Mouse (Mus musculus) lung, postnatal 0 days (tissue): ENCODE measurements at regions not wholly inside any gene's neighbourhood (a gene's known extent, or its start where the extent isn't known, plus 50 kb on each side); places are given as distances from the start of the nearest gene placed in this dataset.
A peak's percentile ranks its signal among the peaks of the same experiment; 100 is the strongest.

Experiments
- ATAC-seq: fragments of 200-750 bp; cut with Nextera tagmentation; 2 replicates; pipeline ENCODE4 v1.8.0; 2017; ENCODE audit warnings: moderate library complexity
- DNase-seq: peaks from one replicate; pipeline ENCODE4 v3.0.0-alpha.2; 2016; ENCODE audit warnings: low spot score
- H3K27ac ChIP-seq: fragments of 300-500 bp; sonication (generic); 2 replicates; pipeline ENCODE4 v1.5.1; 2014; ENCODE audit warnings: antibody characterized with exemption, mild to moderate bottlenecking, low read length, mixed read lengths
- H3K27me3 ChIP-seq: fragments of 300-500 bp; sonication (generic); replicated peaks from 2 replicates; pipeline ENCODE4 v1.6.1; 2014; ENCODE audit warnings: low read length, mixed read lengths; ENCODE audit not compliant: insufficient read depth
- H3K36me3 ChIP-seq: fragments of 300-500 bp; sonication (generic); 2 replicates; pipeline ENCODE4 v1.6.1; 2014; ENCODE audit warnings: low read length, mixed read lengths; ENCODE audit not compliant: insufficient read depth
- H3K4me1 ChIP-seq: fragments of 300-500 bp; sonication (generic); 2 replicates; pipeline ENCODE4 v1.6.1; 2014; ENCODE audit warnings: antibody characterized with exemption, low read depth, low read length, mixed read lengths; ENCODE audit not compliant: insufficient read depth
- H3K4me2 ChIP-seq: fragments of 300-500 bp; sonication (generic); replicated peaks from 2 replicates; pipeline ENCODE4 v1.6.1; 2014; ENCODE audit warnings: low read depth, mild to moderate bottlenecking, low read length, moderate library complexity, mixed read lengths
- H3K4me3 ChIP-seq: fragments of 300-500 bp; sonication (generic); 2 replicates; pipeline ENCODE4 v1.5.1; 2014; ENCODE audit warnings: low read depth, low read length
- H3K9ac ChIP-seq: fragments of 300-500 bp; sonication (generic); replicated peaks from 2 replicates; pipeline ENCODE4 v1.6.1; 2014; ENCODE audit warnings: low read depth, mild to moderate bottlenecking
- H3K9me3 ChIP-seq: fragments of 300-500 bp; sonication (generic); 2 replicates; pipeline ENCODE4 v1.6.1; 2016; ENCODE audit warnings: low read length, mixed read lengths
- CTCF ChIP-seq: IDR thresholded peaks from 2 replicates; pipeline ENCODE4 v1.5.1; 2016; ENCODE audit warnings: antibody characterized with exemption, mild to moderate bottlenecking
- EP300 ChIP-seq: IDR thresholded peaks from 2 replicates; pipeline ENCODE4 v1.6.1; 2016; ENCODE audit warnings: antibody characterized with exemption, mild to moderate bottlenecking, control low read depth
- WGBS: fragments of 180-500 bp; shearing (Covaris S2); extraction: QIAGEN DNeasy Blood & Tissue Kit; methylation state at CpG from one replicate; pipeline ENCODE4 v1.1.7; 2014; 5-methylcytosine and 5-hydroxymethylcytosine counted together

DNA sequence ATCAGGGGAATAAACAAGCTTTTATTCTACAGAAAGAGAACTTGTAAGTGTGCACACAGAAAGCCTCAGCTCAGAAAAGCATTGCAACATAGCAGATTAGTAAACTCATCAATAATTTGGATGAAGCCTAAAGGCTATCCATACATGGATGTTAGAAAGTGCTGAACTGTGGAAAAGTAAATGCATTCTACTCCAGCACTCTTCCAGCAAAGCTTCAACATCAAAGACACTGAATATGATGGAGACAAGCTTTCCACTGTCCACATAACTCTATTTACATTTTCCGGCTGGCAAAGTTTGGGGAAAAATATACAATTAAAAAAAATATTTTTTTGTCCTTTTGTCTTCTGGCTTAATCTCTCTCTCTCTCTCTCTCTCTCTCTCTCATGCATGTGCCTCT is 69.7 kb downstream of the Slitrk6 start:
- no peaks in the 10 kb centered on the region for H3K36me3 ChIP-seq
- no peaks in the 10 kb centered on the region for H3K9me3 ChIP-seq
- WGBS: 58% methylated on average over 1 of the region's 1 CpGs
- ATAC-seq (no peak), DNase-seq (no peak)
- TF ChIP-seq CTCF (no peak), EP300 (no peak)
- no peaks in the 10 kb centered on the region for H3K4me1 ChIP-seq
- no peaks in the 10 kb centered on the region for H3K27me3 ChIP-seq
- H3K9ac ChIP-seq: no peak overlapping the region
- no peak overlapping the region for H3K4me3 ChIP-seq
- H3K27ac ChIP-seq: no peak overlapping the region
- H3K4me2 ChIP-seq: no peak overlapping the region

DNA sequence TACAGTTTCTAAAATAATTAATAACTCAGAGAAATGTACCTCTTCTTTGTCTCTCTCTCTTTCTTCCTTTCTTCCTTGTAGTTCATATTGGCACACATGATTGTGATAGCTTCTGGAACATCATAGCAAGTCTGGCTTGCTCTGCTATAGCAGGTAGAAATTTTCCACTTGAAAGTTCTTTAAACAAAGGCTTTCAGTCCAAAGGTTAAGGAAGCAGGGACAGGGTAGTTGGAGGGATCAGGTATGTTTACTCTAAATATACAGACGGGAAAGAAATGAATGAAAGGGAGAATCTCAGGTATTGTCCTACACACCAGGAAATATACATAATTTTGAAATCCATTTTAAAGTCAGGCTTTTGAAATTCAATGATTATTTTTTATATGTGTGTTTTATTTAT is 75.2 kb downstream of the Slitrk6 start:
- Histone ChIP-seq H3K27me3 (no peaks in the 10 kb centered on the region), H3K36me3 (no peaks in the 10 kb centered on the region), H3K4me2 (no peak overlapping the region), H3K9me3 (no peaks in the 10 kb centered on the region), H3K27ac (no peak overlapping the region), H3K9ac (no peak overlapping the region), H3K4me1 (no peaks in the 10 kb centered on the region), H3K4me3 (no peak overlapping the region)
- DNase-seq (no peak), ATAC-seq (no peak)
- 66% methylated on average over 1 of the region's 1 CpGs for WGBS
- TF ChIP-seq CTCF: no peak
- no peak for TF ChIP-seq EP300

DNA sequence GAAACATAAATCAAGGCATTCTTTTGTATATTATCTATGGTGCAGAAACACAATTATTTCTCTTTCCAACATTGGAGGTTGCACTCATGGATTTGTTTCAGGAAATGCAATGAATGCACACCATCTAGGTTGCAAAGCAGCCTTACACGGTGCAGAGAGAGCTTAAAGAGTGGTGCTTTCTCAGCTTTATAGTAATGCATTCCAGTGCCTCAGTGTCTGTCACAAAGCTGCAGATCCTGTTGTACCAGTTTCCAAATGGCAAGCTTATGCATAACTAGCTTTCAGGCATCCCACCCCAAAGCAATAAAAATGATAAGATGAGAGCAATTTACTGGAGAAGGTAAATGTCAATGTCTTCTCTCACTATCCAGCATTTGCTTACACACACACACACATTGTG is 89.2 kb downstream of the Slitrk6 start:
- ATAC-seq (no peak), DNase-seq (no peak)
- Histone ChIP-seq H3K27me3 (no peaks in the 10 kb centered on the region), H3K36me3 (no peaks in the 10 kb centered on the region), H3K27ac (no peak overlapping the region), H3K4me1 (no peaks in the 10 kb centered on the region), H3K9me3 (no peaks in the 10 kb centered on the region), H3K4me2 (no peak overlapping the region), H3K4me3 (no peak overlapping the region), H3K9ac (no peak overlapping the region)
- TF ChIP-seq EP300 (no peak), CTCF (no peak)
- WGBS: 55% methylated on average over 1 of the region's 1 CpGs

DNA sequence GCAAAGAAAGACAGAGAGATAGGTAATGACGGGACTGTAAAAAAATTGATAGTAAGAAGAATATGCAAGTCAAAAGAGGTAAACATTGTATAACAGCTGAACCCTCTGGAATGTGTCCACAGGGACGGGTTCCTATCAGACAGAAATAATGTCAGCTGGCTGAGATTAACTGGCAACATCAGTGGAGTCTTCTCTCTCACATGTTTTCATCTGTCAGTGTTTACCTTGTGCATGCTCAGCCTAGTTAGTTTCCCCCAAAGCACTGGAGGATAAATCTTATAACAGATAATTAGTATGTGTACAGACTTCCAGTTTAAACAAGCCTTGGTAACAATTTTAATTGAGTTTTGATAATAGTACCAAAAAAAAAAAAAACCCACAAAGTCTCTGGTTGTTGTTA is 91.7 kb downstream of the Slitrk6 start:
- Histone ChIP-seq H3K4me1 (no peaks in the 10 kb centered on the region), H3K9me3 (no peaks in the 10 kb centered on the region), H3K27ac (no peak overlapping the region), H3K36me3 (no peaks in the 10 kb centered on the region), H3K9ac (no peak overlapping the region), H3K4me2 (no peak overlapping the region), H3K27me3 (no peaks in the 10 kb centered on the region), H3K4me3 (no peak overlapping the region)
- ATAC-seq (no peak), DNase-seq (peak; percentile 8)
- TF ChIP-seq CTCF (no peak), EP300 (no peak)
- 32% methylated on average over 2 of the region's 2 CpGs for WGBS

DNA sequence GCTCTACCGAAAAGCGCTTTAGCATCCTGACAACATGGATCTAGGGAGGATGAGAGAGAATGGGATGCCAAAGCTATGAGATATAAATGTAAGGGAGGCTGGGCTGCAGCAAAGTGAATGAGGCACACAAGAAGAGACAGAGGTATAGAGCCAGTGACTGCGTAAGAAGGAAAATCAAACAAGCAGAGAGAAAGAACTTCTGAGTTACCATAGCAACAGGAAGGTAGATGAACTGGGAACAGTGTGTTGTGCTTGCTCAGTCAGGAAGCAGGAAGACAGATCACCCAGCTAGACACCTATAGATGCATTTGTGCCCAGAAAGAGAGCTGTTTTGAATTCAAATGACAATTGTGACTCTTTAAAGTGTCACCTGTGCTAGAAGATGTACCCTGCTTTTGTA is 120.8 kb downstream of the Slitrk6 start:
- no peak overlapping the region for H3K27ac ChIP-seq
- TF ChIP-seq EP300 (no peak), CTCF (no peak)
- H3K9ac ChIP-seq: no peak overlapping the region
- 75% methylated on average over 3 of the region's 3 CpGs for WGBS
- H3K4me1 ChIP-seq: no peaks in the 10 kb centered on the region
- H3K9me3 ChIP-seq: no peaks in the 10 kb centered on the region
- H3K36me3 ChIP-seq: no peaks in the 10 kb centered on the region
- H3K27me3 ChIP-seq: no peaks in the 10 kb centered on the region
- ATAC-seq: no peak
- no peak for DNase-seq
- H3K4me3 ChIP-seq: no peak overlapping the region
- no peak overlapping the region for H3K4me2 ChIP-seq

DNA sequence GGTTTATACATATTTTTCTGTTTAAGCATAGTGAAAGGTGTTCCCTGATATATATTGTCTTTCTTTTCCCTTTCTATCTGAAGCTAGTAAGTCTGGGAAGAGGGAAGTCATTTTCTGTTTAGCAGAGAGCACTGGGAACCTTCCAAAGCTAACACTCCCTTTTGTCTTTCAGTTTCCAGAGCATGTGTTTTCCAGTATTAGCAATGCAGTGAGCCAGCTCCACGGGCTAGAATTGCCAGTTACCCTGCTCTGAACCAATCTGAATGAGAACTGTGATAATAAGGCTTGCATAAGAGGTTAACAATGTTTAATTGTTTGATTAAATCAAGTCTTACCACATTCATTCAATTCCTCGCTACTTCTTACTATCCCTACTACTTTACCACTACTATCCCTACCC is 131.2 kb downstream of the Slitrk6 start:
- Histone ChIP-seq H3K9me3 (no peaks in the 10 kb centered on the region), H3K36me3 (no peaks in the 10 kb centered on the region), H3K27ac (no peak overlapping the region), H3K4me1 (no peaks in the 10 kb centered on the region), H3K4me3 (no peak overlapping the region), H3K9ac (no peak overlapping the region), H3K4me2 (no peak overlapping the region), H3K27me3 (no peaks in the 10 kb centered on the region)
- peak; percentile 11 for DNase-seq
- 39% methylated on average over 2 of the region's 2 CpGs for WGBS
- no peak for ATAC-seq
- TF ChIP-seq EP300 (no peak), CTCF (no peak)

DNA sequence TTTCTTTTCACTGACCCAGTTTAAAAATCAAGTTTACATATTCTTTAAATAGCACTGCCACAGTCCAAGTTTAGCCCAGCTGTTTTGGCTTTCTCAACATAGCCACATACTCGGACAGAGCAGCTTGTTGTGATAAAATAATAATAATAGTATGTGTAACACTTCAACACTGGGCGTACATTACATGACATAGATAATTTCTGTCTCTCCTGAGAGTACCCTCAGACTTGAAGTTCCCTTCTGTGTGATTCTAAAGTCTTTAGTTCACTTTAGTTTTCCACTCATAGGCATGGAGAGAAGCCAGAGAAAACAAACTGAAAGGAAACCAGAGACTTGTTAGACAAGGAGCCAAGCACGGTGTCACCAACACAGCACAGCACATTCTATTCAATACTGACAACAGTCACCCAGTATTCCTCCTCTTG is 136.4 kb downstream of the Slitrk6 start:
- H3K4me1 ChIP-seq: no peaks in the 10 kb centered on the region
- H3K9ac ChIP-seq: no peak overlapping the region
- H3K27me3 ChIP-seq: no peaks in the 10 kb centered on the region
- no peaks in the 10 kb centered on the region for H3K36me3 ChIP-seq
- peak; percentile 21 for DNase-seq
- H3K4me3 ChIP-seq: 0 out of 2 replicates have a peak overlapping the region, but pooled peaks have one; percentile 0
- 0 out of 2 replicates have a peak overlapping the region, but pooled peaks have one; percentile 2 for H3K4me2 ChIP-seq
- no peaks in the 10 kb centered on the region for H3K9me3 ChIP-seq
- no peak overlapping the region for H3K27ac ChIP-seq
- WGBS: 40% methylated on average over 3 of the region's 3 CpGs
- ATAC-seq: peak; percentile 23; the same call in 1 of the 2 replicates
- no peak for TF ChIP-seq EP300
- no peak for TF ChIP-seq CTCF
